8 mouse cellular contexts compared by ENCODE assay signal in genomic region chr11:103141944-103142255, GRCm38 (mm10). TPM values are rescaled to one million over a fixed set of nuclear protein-coding genes. Genes with fewer than 3 reads are reported as not detected.
DNase-seq lines count a peak whose midpoint lies in the region; ATAC-seq and TF ChIP-seq lines count a peak whose summit lies in the region.

No protein-coding gene starts in this region.

- TF ChIP-seq CTCF in olfactory bulb, adult 2 months (IDR thresholded peaks at IDR 0.05; ENCODE audit: insufficient read depth, low read depth, low read length): no peak

- H3K4me2 ChIP-seq in heart, embryonic 14.5 days (ENCODE audit: low read length): no peak overlapping the region; the same call in 1 of the 2 replicates

- no peak overlapping the region for H3K4me3 ChIP-seq in heart, embryonic 14.5 days (ENCODE audit: control insufficient read depth in 1 of 2, insufficient read depth in 1 of 2, low read depth in 1 of 2, low read length in 2 of 2)
- H3K4me3 ChIP-seq in limb, embryonic 10.5 days: no peak overlapping the region
- H3K4me3 ChIP-seq in olfactory bulb, adult 2 months (ENCODE audit: insufficient read depth, low read depth, low read length): no peak overlapping the region

- H3K36me3 ChIP-seq in heart, embryonic 14.5 days (ENCODE audit: control insufficient read depth, insufficient read depth, low read length): peaks cover 14% of the 10 kb centered on the region
- peaks cover 24% of the 10 kb centered on the region for H3K36me3 ChIP-seq in limb, embryonic 10.5 days

- peaks cover 35 to 41% of the 10 kb centered on the region in 2 experiments for H3K4me1 ChIP-seq in heart, embryonic 14.5 days (ENCODE audit: control insufficient read depth in 2 of 2, insufficient read depth in 2 of 2, low read length in 2 of 2)
- H3K4me1 ChIP-seq in limb, embryonic 10.5 days: peaks cover 46% of the 10 kb centered on the region
- peaks cover 34% of the 10 kb centered on the region for H3K4me1 ChIP-seq in olfactory bulb, adult 2 months (ENCODE audit: control insufficient read depth, insufficient read depth, low read length)

- H3K27me3 ChIP-seq in heart, embryonic 14.5 days (ENCODE audit: control insufficient read depth, insufficient read depth, low read length): no peaks in the 10 kb centered on the region
- H3K27me3 ChIP-seq in limb, embryonic 10.5 days (ENCODE audit: low read depth, poor library complexity, severe bottlenecking): no peaks in the 10 kb centered on the region

- no peak for ATAC-seq in heart, embryonic 14.5 days (ENCODE audit: insufficient number of reproducible peaks, insufficient read depth, low FRiP score, low read depth)

- 31% methylated on average over 1 of the region's 1 CpGs for WGBS in heart, embryonic 14.5 days
- 27% methylated on average over 1 of the region's 1 CpGs for WGBS in limb, embryonic 10.5 days
- 16% methylated on average over 1 of the region's 1 CpGs for whole genome bisulfite sequencing in olfactory bulb, adult 2 months

- peak; percentile 60 for DNase-seq in adrenal gland, postnatal 10 days
- DNase-seq in adrenal gland, postnatal 25 days: no peak
- DNase-seq in 416B (ENCODE audit: low read depth): peak; percentile 40
- no peak for DNase-seq in limb, embryonic 10.5 days (ENCODE audit: low spot score)
- DNase-seq in layer of hippocampus, adult 9-11 months: no peak
- DNase-seq in left cerebral cortex, adult 9 months (ENCODE audit: low spot score in 2 of 2): no peak

- H3K9me3 ChIP-seq in heart, embryonic 14.5 days (ENCODE audit: control insufficient read depth, low read length): no peaks in the 10 kb centered on the region
- no peaks in the 10 kb centered on the region for H3K9me3 ChIP-seq in limb, embryonic 10.5 days (replicated peaks)

- peak overlapping the region; percentile 62 for H3K9ac ChIP-seq in heart, embryonic 14.5 days (ENCODE audit: low read length)

- H3K27ac ChIP-seq in heart, embryonic 14.5 days (replicated peaks in 1 of 2; ENCODE audit: control insufficient read depth in 1 of 2, insufficient read depth in 1 of 2, low read depth in 2 of 2, low read length in 2 of 2): peak overlapping the region; percentile 77 to 82
- peak overlapping the region; percentile 88 for H3K27ac ChIP-seq in limb, embryonic 10.5 days
- H3K27ac ChIP-seq in olfactory bulb, adult 2 months (ENCODE audit: insufficient read depth, low read depth, low read length): peak overlapping the region; percentile 95

- no peak for TF ChIP-seq POLR2A in olfactory bulb, adult 2 months (IDR thresholded peaks at IDR 0.05; ENCODE audit: insufficient read depth, low read depth, low read length)

RNA-seq across cellular contexts. Expression of gene Hexim2, which starts 9.7 kb away (rescaled TPM):
- total RNA-seq in adrenal gland, postnatal 10 days (2021): 1 to 10 TPM; 4.8 to 8.9 TPM
- total RNA-seq in adrenal gland, postnatal 25 days (2021): 3.9 and 6.2 TPM in 2 replicates
- 4.1 and 4.6 TPM in 2 replicates for polyA plus RNA-seq in heart, embryonic 14.5 days (2014; fragmentation: Nextera tagmentation; extraction: Ambion mirVana)
- polyA plus RNA-seq in limb, embryonic 10.5 days (2016; fragmentation: Nextera tagmentation; extraction: Ambion mirVana): 10.1 and 12.3 TPM in 2 replicates
- polyA plus RNA-seq in olfactory bulb, adult 2 months (2012; ENCODE audit: insufficient read depth, insufficient read length, low replicate concordance, missing spikeins): not detected in 2 replicates

RNA-seq across cellular contexts. Expression of gene Hexim1, which starts 25.9 kb away (rescaled TPM):
- 10 to 100 TPM; 49.6 to 50.1 TPM for total RNA-seq in adrenal gland, postnatal 10 days (2021)
- total RNA-seq in adrenal gland, postnatal 25 days (2021): 72.0 and 75.6 TPM in 2 replicates
- polyA plus RNA-seq in heart, embryonic 14.5 days (2014; fragmentation: Nextera tagmentation; extraction: Ambion mirVana): 3.4 and 3.7 TPM in 2 replicates
- polyA plus RNA-seq in limb, embryonic 10.5 days (2016; fragmentation: Nextera tagmentation; extraction: Ambion mirVana): 1.8 and 2.4 TPM in 2 replicates
- not detected in 2 replicates for polyA plus RNA-seq in olfactory bulb, adult 2 months (2012; ENCODE audit: insufficient read depth, insufficient read length, low replicate concordance, missing spikeins)

RNA-seq across cellular contexts. Expression of gene Fmnl1, which starts 29.0 kb away (rescaled TPM):
- total RNA-seq in adrenal gland, postnatal 10 days (2021): 10 to 100 TPM; 17.7 to 20.5 TPM
- 15.6 and 19.9 TPM in 2 replicates for total RNA-seq in adrenal gland, postnatal 25 days (2021)
- polyA plus RNA-seq in heart, embryonic 14.5 days (2014; fragmentation: Nextera tagmentation; extraction: Ambion mirVana): 2.3 and 2.9 TPM in 2 replicates
- polyA plus RNA-seq in limb, embryonic 10.5 days (2016; fragmentation: Nextera tagmentation; extraction: Ambion mirVana): 0.49 and 0.73 TPM in 2 replicates
- polyA plus RNA-seq in olfactory bulb, adult 2 months (2012; ENCODE audit: insufficient read depth, insufficient read length, low replicate concordance, missing spikeins): 142 TPM in 1 of 2 replicates, not detected in the other

RNA-seq across cellular contexts. Expression of gene Acbd4, which starts 40.4 kb away (rescaled TPM):
- 10 to 100 TPM; 81.0 to 94.7 TPM for total RNA-seq in adrenal gland, postnatal 10 days (2021)
- 92.1 and 129 TPM in 2 replicates for total RNA-seq in adrenal gland, postnatal 25 days (2021)
- polyA plus RNA-seq in heart, embryonic 14.5 days (2014; fragmentation: Nextera tagmentation; extraction: Ambion mirVana): 13.3 TPM in 2 replicates
- polyA plus RNA-seq in limb, embryonic 10.5 days (2016; fragmentation: Nextera tagmentation; extraction: Ambion mirVana): 4.0 and 5.1 TPM in 2 replicates
- polyA plus RNA-seq in olfactory bulb, adult 2 months (2012; ENCODE audit: insufficient read depth, insufficient read length, low replicate concordance, missing spikeins): not detected in 2 replicates

RNA-seq across cellular contexts. Expression of gene Plcd3, which starts 40.4 kb away (rescaled TPM):
- total RNA-seq in adrenal gland, postnatal 10 days (2021): 10 to 100 TPM in 1 of 2 experiments, 1 to 10 TPM in 1; 8.7 to 11.0 TPM
- 9.1 and 13.7 TPM in 2 replicates for total RNA-seq in adrenal gland, postnatal 25 days (2021)
- 6.9 and 7.4 TPM in 2 replicates for polyA plus RNA-seq in heart, embryonic 14.5 days (2014; fragmentation: Nextera tagmentation; extraction: Ambion mirVana)
- polyA plus RNA-seq in limb, embryonic 10.5 days (2016; fragmentation: Nextera tagmentation; extraction: Ambion mirVana): 1.5 and 1.8 TPM in 2 replicates
- not detected in 2 replicates for polyA plus RNA-seq in olfactory bulb, adult 2 months (2012; ENCODE audit: insufficient read depth, insufficient read length, low replicate concordance, missing spikeins)

Comparison
In these comparisons a context has a peak if more than half of its experiments do, and no peak if none do; other contexts are left out.
1. DNase-seq: peak in adrenal gland, postnatal 10 days (single experiment) and 416B (single experiment); none in adrenal gland, postnatal 25 days (single experiment), limb, embryonic 10.5 days (single experiment), layer of hippocampus, adult 9-11 months (single experiment) and left cerebral cortex, adult 9 months (0 of 2).
2. RNA of gene Fmnl1, which starts 29.0 kb away (polyA plus RNA-seq): 142 TPM in olfactory bulb, adult 2 months; 2.3 to 2.9 TPM in heart, embryonic 14.5 days and 0.49 to 0.73 TPM in limb, embryonic 10.5 days; every median in the first group is over 10 times any median in the second.
3. Peak in every context shown above with its lines, with median percentiles within 50 percentile points of each other: H3K27ac ChIP-seq.